Mouse (Mus musculus) G1E (cell line): ENCODE data around the gene Enox2. TPM values are rescaled to one million over a fixed set of nuclear protein-coding genes. Genes with fewer than 3 reads are reported as not detected.
A peak's percentile ranks its signal among the peaks of the same experiment; 100 is the strongest.

Experiments
- ATAC-seq: 2 replicates; pipeline ENCODE4 v1.8.0; 2016; ENCODE audit warnings: mild to moderate bottlenecking; ENCODE audit not compliant: insufficient number of reproducible peaks, poor library complexity, low FRiP score, severe bottlenecking; ENCODE audit errors: extremely low read depth
- DNase-seq: peaks from one replicate; pipeline ENCODE4 v3.0.0; 2012; ENCODE audit warnings: low spot score
- H3K27me3 ChIP-seq: 2 replicates; pipeline ENCODE4 v1.6.1; 2012; ENCODE audit warnings: mild to moderate bottlenecking, low read length, inconsistent platforms; ENCODE audit not compliant: insufficient read depth
- H3K36me3 ChIP-seq: replicated peaks from 2 replicates; pipeline ENCODE3; 2012; ENCODE audit warnings: mild to moderate bottlenecking, inconsistent platforms
- H3K4me1 ChIP-seq: 2 replicates; pipeline ENCODE4 v1.6.1; 2012; ENCODE audit warnings: low read depth, low read length, inconsistent platforms, mixed read lengths; ENCODE audit not compliant: insufficient read depth
- H3K4me3 ChIP-seq: 2 replicates; pipeline ENCODE4 v1.5.1; 2012; ENCODE audit warnings: low read depth, mild to moderate bottlenecking, inconsistent platforms, low read length, moderate library complexity, mixed read lengths
- H3K9me3 ChIP-seq: replicated peaks from 2 replicates; pipeline ENCODE4 v1.6.1; 2012; ENCODE audit warnings: inconsistent platforms
- CTCF ChIP-seq: IDR thresholded peaks from 2 replicates; pipeline ENCODE4 v1.5.1; 2012; ENCODE audit warnings: low read depth, low read length, inconsistent platforms, mixed read lengths
- GATA1 ChIP-seq: IDR thresholded peaks from 2 replicates; pipeline ENCODE4 v1.6.1; 2012; ENCODE audit warnings: borderline replicate concordance, low read length, inconsistent platforms, mixed read lengths
- GATA2 ChIP-seq: IDR thresholded peaks from 2 replicates; pipeline ENCODE4 v1.6.1; 2012; ENCODE audit warnings: low read depth, low read length, inconsistent platforms, borderline replicate concordance
- POLR2AphosphoS5 ChIP-seq: IDR thresholded peaks from 2 replicates; pipeline ENCODE4 v1.6.1; 2012; ENCODE audit warnings: low read depth, low read length, inconsistent platforms; ENCODE audit not compliant: insufficient replicate concordance
- TAL1 ChIP-seq: conservative IDR thresholded peaks from 2 replicates; pipeline ENCODE4 v1.6.1; 2012; ENCODE audit warnings: low read depth, low read length, inconsistent platforms, mixed read lengths
- polyA plus RNA-seq: library from polyadenylated mRNA; stranded (reverse); fragments of >175 nt; gene quantifications from 2 replicates; pipeline ENCODE4 v1.2.3, GENCODE M21; 2012
- total RNA-seq, 2 experiments: library from RNA; stranded (forward) in 1 of 2; stranded (reverse) in 1 of 2; fragments of 200-1000 nt in 1 of 2; fragments of >200 nt in 1 of 2; fragmentation: Nextera tagmentation in 1 of 2; gene quantifications; 2 replicates each; pipeline ENCODE4 v1.2.3; 2014 to 2017

Gene Enox2
- total and polyA plus RNA-seq, 3 experiments, result 0.23 to 2.3 (median 2.2) TPM

GRCm38 (mm10) chrX:49045118-49045517, 242.9 kb downstream of the Enox2 start:
- H3K4me3 ChIP-seq, result no peak overlapping the region
- no peaks in the 10 kb centered on the region for H3K4me1 ChIP-seq
- no peaks in the 10 kb centered on the region for H3K27me3 ChIP-seq
- no peak for DNase-seq
- TF ChIP-seq GATA2 (no peak), CTCF (no peak), GATA1 (no peak), TAL1 (no peak), POLR2AphosphoS5 (no peak)
- H3K9me3 ChIP-seq, result no peaks in the 10 kb centered on the region
- no peak for ATAC-seq
- no peaks in the 10 kb centered on the region for H3K36me3 ChIP-seq

GRCm38 (mm10) chrX:49009746-49010145, 278.3 kb downstream of the Enox2 start:
- H3K4me1 ChIP-seq, result no peaks in the 10 kb centered on the region
- no peak for ATAC-seq

DNA sequence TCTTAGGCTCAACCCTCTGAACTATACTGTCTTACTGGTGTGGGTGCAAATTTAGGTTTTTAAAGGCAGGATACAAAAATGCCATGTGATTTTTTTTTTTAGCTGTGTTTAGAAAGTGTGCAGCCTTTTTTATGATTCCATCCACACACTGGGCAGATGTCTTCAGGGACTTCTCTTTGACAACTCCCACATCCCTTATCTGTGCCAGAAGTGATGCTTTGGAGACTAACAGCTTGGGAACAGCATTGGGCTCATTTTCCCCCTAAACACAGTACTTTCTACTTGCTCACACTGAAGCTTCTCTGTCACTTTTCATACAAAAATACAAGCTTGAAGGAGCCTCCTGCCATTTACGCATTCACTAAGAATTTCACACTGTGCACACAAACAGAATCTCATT, 282.4 kb downstream of the Enox2 start:
- Histone ChIP-seq H3K27me3 (no peaks in the 10 kb centered on the region), H3K9me3 (no peaks in the 10 kb centered on the region), H3K4me1 (no peaks in the 10 kb centered on the region; the same call in 1 of the 2 replicates), H3K36me3 (no peaks in the 10 kb centered on the region), H3K4me3 (no peak overlapping the region)
- ATAC-seq, result no peak
- DNase-seq, result no peak
- TF ChIP-seq TAL1 (no peak), GATA2 (no peak), GATA1 (no peak), CTCF (no peak), POLR2AphosphoS5 (no peak)

More at GRCm38 (mm10) chrX:49009746-49010145, 278.3 kb downstream of the Enox2 start:
- no peak for DNase-seq
- Histone ChIP-seq H3K36me3 (no peaks in the 10 kb centered on the region), H3K4me3 (no peak overlapping the region), H3K27me3 (no peaks in the 10 kb centered on the region), H3K9me3 (no peaks in the 10 kb centered on the region)
- TF ChIP-seq TAL1, result no peak
- TF ChIP-seq GATA1, result no peak
- TF ChIP-seq POLR2AphosphoS5, result no peak
- no peak for TF ChIP-seq GATA2
- TF ChIP-seq CTCF, result no peak

- Histone ChIP-seq H3K27me3 (no peaks in the 10 kb centered on the region), H3K36me3 (no peaks in the 10 kb centered on the region), H3K4me1 (no peaks in the 10 kb centered on the region; the same call in 1 of the 2 replicates), H3K4me3 (no peak overlapping the region), H3K9me3 (no peaks in the 10 kb centered on the region)
- DNase-seq (no peak), ATAC-seq (peak; percentile 95)
- TF ChIP-seq GATA2 (no peak), TAL1 (no peak), CTCF (no peak), GATA1 (no peak), POLR2AphosphoS5 (no peak)
These were observed 285.2 kb downstream of the Enox2 start for GRCm38 (mm10) chrX:49002892-49003291.

DNA sequence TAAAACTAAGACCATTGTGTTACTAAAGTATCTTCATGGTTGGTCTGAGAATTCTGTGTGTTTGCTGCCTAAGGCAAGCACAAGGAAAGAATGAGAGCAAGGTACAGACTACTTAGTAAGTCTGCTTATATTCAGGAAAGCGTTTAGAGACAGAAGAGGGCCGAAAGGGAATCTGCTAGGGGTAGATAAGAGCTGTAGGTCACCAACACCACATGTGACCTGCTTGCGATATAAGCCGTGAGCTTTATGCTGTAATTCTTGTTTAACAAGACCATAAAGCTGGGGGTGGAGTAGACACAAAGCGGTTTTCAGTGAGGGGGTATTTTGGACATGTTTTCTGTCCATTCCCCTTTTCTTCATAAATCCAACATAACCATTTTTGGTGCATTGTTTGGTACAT, 302.4 kb downstream of the Enox2 start:
- ATAC-seq (peak; percentile 88), DNase-seq (no peak)
- H3K27me3 ChIP-seq, result no peaks in the 10 kb centered on the region
- no peaks in the 10 kb centered on the region for H3K36me3 ChIP-seq
- H3K4me1 ChIP-seq, result peaks cover 16% of the 10 kb centered on the region
- TF ChIP-seq POLR2AphosphoS5, result no peak
- TF ChIP-seq TAL1, result peak; percentile 79
- H3K4me3 ChIP-seq, result no peak overlapping the region
- H3K9me3 ChIP-seq, result no peaks in the 10 kb centered on the region

DNA sequence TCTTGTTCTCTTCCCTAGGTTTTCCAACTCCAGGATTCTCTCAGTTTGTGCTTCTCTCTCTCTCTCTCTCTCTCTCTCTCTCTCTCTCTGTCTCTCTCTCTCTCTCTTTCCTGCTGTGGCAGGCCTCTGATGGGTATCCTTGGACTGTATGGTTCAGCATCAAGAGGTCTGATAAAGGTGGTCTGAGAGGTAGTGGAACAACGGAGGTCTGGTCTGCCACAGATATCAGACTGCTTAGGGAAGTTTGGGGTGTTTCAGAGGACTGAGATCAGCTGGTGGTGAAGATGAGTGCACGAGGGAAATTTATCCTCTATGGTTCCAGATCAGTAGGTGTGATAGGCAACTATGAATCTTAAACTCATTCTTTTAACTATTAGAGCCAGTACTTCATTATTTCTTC, 303.6 kb downstream of the Enox2 start:
- no peak for TF ChIP-seq CTCF
- TF ChIP-seq TAL1, result no peak
- TF ChIP-seq GATA2, result no peak
- no peak for TF ChIP-seq GATA1
- no peak for TF ChIP-seq POLR2AphosphoS5
- H3K4me3 ChIP-seq, result no peak overlapping the region
- no peak for DNase-seq
- H3K27me3 ChIP-seq, result no peaks in the 10 kb centered on the region
- no peaks in the 10 kb centered on the region for H3K36me3 ChIP-seq
- no peaks in the 10 kb centered on the region for H3K9me3 ChIP-seq
- peak; percentile 43 for ATAC-seq
- H3K4me1 ChIP-seq, result peaks cover 16% of the 10 kb centered on the region

Other genes with a start within 250 kb of the Enox2 start
- not detected in 2 replicates for gene Arhgap36, start 175.7 kb upstream of the Enox2 start, total RNA-seq (2014; fragmentation: Nextera tagmentation)
- not detected in 2 replicates for gene Arhgap36, start 175.7 kb upstream of the Enox2 start, total RNA-seq (2017)
- not detected in 2 replicates for gene Arhgap36, start 175.7 kb upstream of the Enox2 start, polyA plus RNA-seq